Mouse (Mus musculus) spleen, postnatal 10 days (tissue): ENCODE data around the gene Ptprr.
A peak's percentile ranks its signal among the peaks of the same experiment; 100 is the strongest.

Experiments
- DNase-seq, 2 experiments: peaks; one replicate each; pipeline ENCODE4 v3.0.0; 2021 to 2022; ENCODE audit warnings: low spot score in 2 of 2

Ptprr gene

GRCm38 (mm10) chr10:116266561-116267433, 248.8 kb downstream of the Ptprr start:
- DNase-seq: no peak

- no peak for DNase-seq
Observed at GRCm38 (mm10) chr10:116267434-116267822, 249.4 kb downstream of the Ptprr start.

- DNase-seq: no peak
Observed at GRCm38 (mm10) chr10:116268343-116268742, 250.3 kb downstream of the Ptprr start.

GRCm38 (mm10) chr10:116270646-116271469, 252.8 kb downstream of the Ptprr start:
- DNase-seq: no peak

- no peak for DNase-seq
Observed at GRCm38 (mm10) chr10:116271470-116271915, 253.5 kb downstream of the Ptprr start.

- no peak for DNase-seq
Observed at GRCm38 (mm10) chr10:116272156-116272555, 254.1 kb downstream of the Ptprr start.

- DNase-seq: no peak
Observed at GRCm38 (mm10) chr10:116275280-116275679, 257.3 kb downstream of the Ptprr start, which contains the start of gene Ptprb. TSS of gene Ptprb (plus strand) at chr10:116275523.

- DNase-seq: no peak
Observed at GRCm38 (mm10) chr10:116286697-116287344, 268.8 kb downstream of the Ptprr start.

- no peak for DNase-seq
Observed at GRCm38 (mm10) chr10:116288130-116288529, 270.1 kb downstream of the Ptprr start.

- no peak for DNase-seq
Observed at GRCm38 (mm10) chr10:116290483-116290882, 272.5 kb downstream of the Ptprr start.

- DNase-seq: no peak
Observed at GRCm38 (mm10) chr10:116291153-116291755, 273.2 kb downstream of the Ptprr start.

- DNase-seq: no peak
Observed at GRCm38 (mm10) chr10:116296439-116296838, 278.4 kb downstream of the Ptprr start.

GRCm38 (mm10) chr10:116297854-116298253, 279.8 kb downstream of the Ptprr start:
- DNase-seq: no peak

- no peak for DNase-seq
Observed at GRCm38 (mm10) chr10:116300824-116301223, 282.8 kb downstream of the Ptprr start.

- DNase-seq: peak in 1 of 2 experiments; percentile 14
Observed at GRCm38 (mm10) chr10:116301258-116301657, 283.2 kb downstream of the Ptprr start.

GRCm38 (mm10) chr10:116304355-116304754, 286.3 kb downstream of the Ptprr start:
- no peak for DNase-seq

GRCm38 (mm10) chr10:116309460-116309859, 291.4 kb downstream of the Ptprr start:
- DNase-seq: no peak

GRCm38 (mm10) chr10:116310516-116311210, 292.6 kb downstream of the Ptprr start:
- DNase-seq: no peak

- DNase-seq: peak in 1 of 2 experiments; percentile 62
Observed at GRCm38 (mm10) chr10:116319246-116319645, 301.2 kb downstream of the Ptprr start.
